Mouse (Mus musculus): ENCODE results near the gene Rps11.

GRCm38 (mm10) chr7:45154096-45154992 lies 30.1 kb upstream of the Rps11 start, which contains the start of the genes Pih1d1 and Aldh16a1:
- peak; percentile 74 for TF ChIP-seq POLR2A (IDR thresholded peaks at IDR 0.05; ENCODE audit: low read depth, low read length)
- peak; percentile 50 for TF ChIP-seq CTCF (conservative IDR thresholded peaks at IDR 0.05; ENCODE audit: insufficient read depth, insufficient read length, low read depth, low read length)

Data from kidney, adult 2 months (tissue).